Mouse (Mus musculus) midbrain, postnatal 0 days (tissue): ENCODE data around the gene Zc3h12a. TPM values are rescaled to one million over a fixed set of nuclear protein-coding genes. Genes with fewer than 3 reads are reported as not detected.

Experiments
- ATAC-seq: fragments of 200-750 bp; cut with Nextera tagmentation; 2 replicates; pipeline ENCODE4 v1.8.0; 2017; ENCODE audit warnings: moderate number of reproducible peaks, mild to moderate bottlenecking, moderate TSS enrichment, moderate library complexity; ENCODE audit not compliant: low FRiP score
- DNase-seq: peaks from one replicate; pipeline ENCODE4 v3.0.0-alpha.2; 2015; ENCODE audit warnings: low spot score
- H3K27ac ChIP-seq: fragments of 300-500 bp; sonication (generic); 2 replicates; pipeline ENCODE4 v1.5.1; 2014; ENCODE audit warnings: low read depth, mild to moderate bottlenecking, low read length, mixed read lengths
- H3K27me3 ChIP-seq: fragments of 300-500 bp; sonication (generic); 2 replicates; pipeline ENCODE4 v1.6.1; 2014; ENCODE audit warnings: low read length, control low read depth, mixed read lengths; ENCODE audit not compliant: insufficient read depth
- H3K36me3 ChIP-seq: fragments of 300-500 bp; sonication (generic); 2 replicates; pipeline ENCODE4 v1.6.1; 2014; ENCODE audit warnings: low read length, control low read depth, mixed read lengths; ENCODE audit not compliant: insufficient read depth
- H3K4me1 ChIP-seq: fragments of 300-500 bp; sonication (generic); 2 replicates; pipeline ENCODE4 v1.6.1; 2014; ENCODE audit warnings: mild to moderate bottlenecking, control low read depth, antibody characterized with exemption, low read length, mixed read lengths; ENCODE audit not compliant: insufficient read depth
- H3K4me2 ChIP-seq: fragments of 300-500 bp; sonication (generic); 2 replicates; pipeline ENCODE4 v1.6.1; 2014; ENCODE audit warnings: low read depth, mild to moderate bottlenecking, low read length, mixed read lengths; ENCODE audit not compliant: poor library complexity, severe bottlenecking
- H3K4me3 ChIP-seq: fragments of 300-500 bp; sonication (generic); 2 replicates; pipeline ENCODE4 v1.5.1; 2014; ENCODE audit warnings: low read depth, mild to moderate bottlenecking, low read length, moderate library complexity
- H3K9ac ChIP-seq: fragments of 300-500 bp; sonication (generic); replicated peaks from 2 replicates; pipeline ENCODE4 v1.6.1; 2014; ENCODE audit warnings: mild to moderate bottlenecking, low read length, moderate library complexity, mixed read lengths; ENCODE audit not compliant: poor library complexity, severe bottlenecking
- H3K9me3 ChIP-seq: fragments of 300-500 bp; sonication (generic); 2 replicates; pipeline ENCODE4 v1.6.1; 2016; ENCODE audit warnings: low read length, control low read depth
- CTCF ChIP-seq: IDR thresholded peaks from 2 replicates; pipeline ENCODE4 v1.5.1; 2016; ENCODE audit warnings: antibody characterized with exemption, mild to moderate bottlenecking
- whole genome bisulfite sequencing: fragments of 180-500 bp; shearing (Covaris S2); extraction: QIAGEN DNeasy Blood & Tissue Kit; methylation state at CpG from one replicate; pipeline ENCODE4 v1.1.7; 2014; 5-methylcytosine and 5-hydroxymethylcytosine counted together
- polyA plus RNA-seq: library from polyadenylated mRNA; unstranded; fragments of >200 nt; fragmentation: Nextera tagmentation; extraction: Ambion mirVana; gene quantifications from 2 replicates; pipeline ENCODE4 v1.2.1, GENCODE M21; 2015
- total RNA-seq: library from RNA; depleted of rRNA; stranded (reverse); fragments of >200 nt; gene quantifications from 2 replicates; pipeline ENCODE4 v1.2.3, GENCODE M21; 2014

Zc3h12a gene
- total and polyA plus RNA-seq, 2 experiments from 2014 or later, result 0.12 to 0.88 TPM

DNA sequence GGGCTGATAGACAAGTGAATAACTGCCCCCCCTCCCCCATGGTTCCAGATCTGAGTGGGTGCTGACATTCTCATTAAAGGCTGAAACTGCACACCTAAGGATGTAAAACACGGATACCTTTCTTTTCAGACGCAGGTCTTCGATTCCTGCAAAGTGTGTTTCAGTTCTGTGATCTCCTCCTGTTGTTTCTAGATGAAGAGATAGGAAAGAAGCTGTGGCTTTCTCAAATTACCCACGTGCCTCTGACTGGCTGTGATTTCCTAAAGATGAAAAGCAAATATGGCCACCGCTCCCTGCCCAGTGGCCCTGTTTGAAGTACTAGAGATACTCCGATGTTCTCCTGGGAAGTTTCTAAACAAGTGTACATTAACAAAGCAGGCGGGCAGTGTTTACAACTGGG lies 10.7 kb upstream of the Zc3h12a start:
- WGBS, result 76% methylated on average over 7 of the region's 7 CpGs
- H3K27me3 ChIP-seq, result no peaks in the 10 kb centered on the region
- TF ChIP-seq CTCF, result no peak

DNA sequence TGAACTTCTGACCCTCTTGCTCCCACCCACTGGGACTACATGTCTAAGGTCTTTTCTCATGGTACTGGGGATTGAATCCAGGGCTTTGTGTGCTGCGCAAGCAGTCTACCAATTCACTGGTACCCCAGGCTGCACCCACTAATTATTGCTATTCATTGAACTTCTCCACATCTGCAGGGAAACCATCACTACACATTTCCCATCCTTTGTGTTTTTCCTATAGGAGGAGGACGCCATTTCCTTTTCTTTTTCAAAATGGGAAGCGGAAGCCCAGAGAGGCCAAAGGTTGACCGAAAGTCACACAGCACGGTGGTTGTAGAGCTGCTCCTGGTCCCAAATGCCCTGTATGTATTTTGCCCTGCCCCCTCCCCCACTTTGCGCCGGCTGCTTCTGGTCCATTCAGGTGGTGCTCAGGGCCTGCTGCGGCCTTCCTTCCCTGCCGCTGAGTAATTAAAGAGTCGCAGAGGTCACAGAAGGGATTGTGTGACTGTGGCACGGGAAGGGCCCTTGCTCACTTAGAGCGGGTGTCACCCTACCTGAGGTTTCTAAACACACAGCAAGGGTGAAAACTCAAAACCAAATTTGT lies 8.8 kb upstream of the Zc3h12a start:
- ATAC-seq (no peak), DNase-seq (no peak)
- Histone ChIP-seq H3K27me3 (no peaks in the 10 kb centered on the region), H3K9me3 (no peaks in the 10 kb centered on the region), H3K27ac (no peak overlapping the region), H3K4me3 (no peak overlapping the region), H3K4me1 (no peaks in the 10 kb centered on the region), H3K4me2 (no peak overlapping the region), H3K36me3 (no peaks in the 10 kb centered on the region), H3K9ac (no peak overlapping the region)
- WGBS, result 60% methylated on average over 12 of the region's 12 CpGs
- TF ChIP-seq CTCF, result no peak

More for the DNA sequence above, 10.7 kb upstream of the Zc3h12a start:
- Histone ChIP-seq H3K9ac (no peak overlapping the region), H3K27ac (no peak overlapping the region), H3K36me3 (no peaks in the 10 kb centered on the region), H3K4me2 (no peak overlapping the region), H3K9me3 (no peaks in the 10 kb centered on the region), H3K4me1 (no peaks in the 10 kb centered on the region), H3K4me3 (no peak overlapping the region)
- ATAC-seq, result no peak
- DNase-seq, result no peak

DNA sequence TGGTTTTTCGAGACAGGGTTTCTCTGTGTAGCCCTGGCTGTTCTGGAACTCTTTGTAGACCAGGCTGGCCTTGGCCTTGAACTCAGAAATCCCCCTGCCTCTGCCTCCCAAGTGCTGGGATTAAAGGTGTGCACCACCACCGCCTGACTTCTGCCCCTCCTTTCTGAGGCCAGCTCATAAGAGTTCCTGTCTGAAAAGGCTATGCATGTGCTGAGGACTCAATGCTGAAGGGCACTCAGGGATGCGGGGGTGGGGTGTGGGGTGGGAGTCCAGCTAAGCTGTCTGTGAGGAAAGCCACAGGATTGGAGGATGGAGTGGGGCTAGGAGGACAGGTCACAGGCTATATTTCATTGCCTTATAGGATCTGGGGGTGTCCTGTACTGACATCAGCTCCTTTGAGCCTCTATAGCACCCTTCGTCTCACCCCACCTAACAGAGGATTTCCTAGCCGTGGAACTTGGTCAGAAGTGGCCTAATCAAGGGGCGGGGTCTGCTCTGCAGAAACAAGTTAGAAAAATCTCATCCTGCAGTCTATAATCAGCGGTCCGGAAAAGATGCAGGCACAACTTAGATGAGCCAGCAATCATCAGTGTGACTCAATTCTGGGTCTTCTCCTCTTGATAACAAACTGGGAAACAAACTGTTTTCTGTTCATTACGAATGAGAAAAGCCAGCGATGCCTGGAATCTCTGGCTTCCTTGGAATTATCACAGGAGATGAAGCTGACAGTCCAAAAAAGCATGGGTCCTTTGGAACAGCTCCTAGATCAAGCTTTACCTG lies 7.6 kb upstream of the Zc3h12a start:
- DNase-seq, result no peak
- H3K27me3 ChIP-seq, result no peaks in the 10 kb centered on the region
- 83% methylated on average over 10 of the region's 10 CpGs for WGBS
- H3K9ac ChIP-seq, result no peak overlapping the region
- no peak overlapping the region for H3K4me2 ChIP-seq
- no peak for TF ChIP-seq CTCF
- H3K4me3 ChIP-seq, result no peak overlapping the region
- H3K9me3 ChIP-seq, result no peaks in the 10 kb centered on the region
- no peaks in the 10 kb centered on the region for H3K4me1 ChIP-seq
- H3K27ac ChIP-seq, result no peak overlapping the region
- ATAC-seq, result no peak
- H3K36me3 ChIP-seq, result no peaks in the 10 kb centered on the region

DNA sequence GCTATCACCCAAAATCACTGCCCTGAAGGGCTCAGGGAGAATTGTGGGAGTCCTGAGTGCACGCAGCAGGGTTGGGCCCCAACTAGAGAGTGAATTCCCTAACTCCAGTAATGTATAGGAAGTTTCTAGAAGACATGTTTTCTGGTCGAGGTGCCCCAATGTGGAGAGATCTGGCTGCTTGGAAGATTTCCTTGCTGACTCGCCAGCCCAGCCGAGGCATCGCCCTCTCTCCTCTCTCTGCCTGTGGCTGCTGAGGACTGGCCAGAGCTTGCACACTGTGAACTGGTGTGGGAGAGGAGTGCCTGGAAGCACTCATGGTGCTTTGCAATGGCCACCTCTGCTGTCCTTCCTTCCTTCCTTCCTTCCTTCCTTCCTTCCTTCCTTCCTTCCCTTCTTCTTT lies 7.0 kb upstream of the Zc3h12a start:
- Histone ChIP-seq H3K27ac (no peak overlapping the region), H3K9ac (no peak overlapping the region), H3K36me3 (no peaks in the 10 kb centered on the region), H3K27me3 (no peaks in the 10 kb centered on the region), H3K4me3 (no peak overlapping the region), H3K4me1 (no peaks in the 10 kb centered on the region), H3K4me2 (no peak overlapping the region), H3K9me3 (no peaks in the 10 kb centered on the region)
- TF ChIP-seq CTCF, result no peak
- 77% methylated on average over 5 of the region's 5 CpGs for WGBS
- DNase-seq (no peak), ATAC-seq (no peak)

DNA sequence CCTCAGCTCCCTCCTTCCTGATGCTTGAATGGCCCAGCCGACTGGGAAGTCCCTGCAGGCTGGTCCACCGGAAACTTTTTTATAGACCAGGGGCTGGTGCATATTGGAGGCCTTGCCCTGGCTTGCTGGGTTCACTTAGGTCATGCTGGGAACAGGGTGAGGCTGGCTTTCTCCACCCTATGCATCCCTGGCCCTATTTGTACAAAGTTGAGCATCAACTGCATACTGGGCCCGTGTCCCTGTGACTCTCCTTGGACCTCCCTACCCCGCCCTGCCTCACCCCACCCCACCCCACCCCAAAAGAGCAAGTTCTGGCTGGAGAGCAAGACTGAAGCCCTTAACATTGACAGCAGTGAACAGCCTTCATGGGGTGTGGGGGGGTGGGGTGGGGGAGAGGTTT lies 6.6 kb upstream of the Zc3h12a start:
- TF ChIP-seq CTCF, result no peak
- no peaks in the 10 kb centered on the region for H3K4me1 ChIP-seq
- no peaks in the 10 kb centered on the region for H3K27me3 ChIP-seq
- no peak overlapping the region for H3K4me3 ChIP-seq
- H3K27ac ChIP-seq, result no peak overlapping the region
- no peaks in the 10 kb centered on the region for H3K36me3 ChIP-seq
- ATAC-seq, result no peak
- no peak for DNase-seq
- WGBS, result 83% methylated on average over 4 of the region's 4 CpGs
- no peak overlapping the region for H3K4me2 ChIP-seq
- H3K9ac ChIP-seq, result no peak overlapping the region
- H3K9me3 ChIP-seq, result no peaks in the 10 kb centered on the region

DNA sequence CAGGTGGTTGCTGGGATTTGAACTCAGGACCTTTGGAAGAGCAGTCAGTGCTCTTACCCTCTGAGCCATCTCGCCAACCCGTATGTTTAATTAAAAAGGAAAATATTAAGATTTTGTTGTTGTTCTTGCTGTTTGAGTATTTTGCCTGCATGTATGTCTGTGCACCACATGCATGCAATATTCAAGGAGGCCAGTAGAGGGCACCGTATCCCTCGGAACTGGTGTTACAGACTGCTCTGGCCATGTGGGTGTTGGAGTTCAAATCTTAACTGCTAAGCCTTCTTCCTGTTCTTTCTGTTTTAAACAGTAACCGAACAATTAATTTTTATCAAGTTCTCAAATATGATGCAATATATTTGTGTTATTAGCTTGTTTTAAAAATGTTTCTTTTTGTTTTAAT lies 4.8 kb upstream of the Zc3h12a start:
- H3K4me3 ChIP-seq, result no peak overlapping the region
- ATAC-seq (no peak), DNase-seq (peak; percentile 78)
- no peaks in the 10 kb centered on the region for H3K27me3 ChIP-seq
- no peaks in the 10 kb centered on the region for H3K36me3 ChIP-seq
- no peak overlapping the region for H3K27ac ChIP-seq
- peak; percentile 90 for TF ChIP-seq CTCF
- H3K4me2 ChIP-seq, result no peak overlapping the region
- WGBS, result 13% methylated on average over 5 of the region's 5 CpGs
- no peak overlapping the region for H3K9ac ChIP-seq
- no peaks in the 10 kb centered on the region for H3K9me3 ChIP-seq
- peaks cover 4% of the 10 kb centered on the region; the same call in 1 of the 2 replicates for H3K4me1 ChIP-seq
